Mouse (Mus musculus) liver, embryonic 14.5 days (tissue): ENCODE data around the gene Diablo. TPM values are rescaled to one million over a fixed set of nuclear protein-coding genes. Genes with fewer than 3 reads are reported as not detected.

Experiments
- ATAC-seq: fragments of 200-750 bp; cut with Nextera tagmentation; 2 replicates; pipeline ENCODE4 v1.8.0; 2017; ENCODE audit warnings: moderate number of reproducible peaks, mild to moderate bottlenecking, moderate library complexity; ENCODE audit not compliant: insufficient read depth
- DNase-seq, 3 experiments: peaks; one replicate each; pipeline ENCODE4 v3.0.0-alpha.2; 2012 to 2013; ENCODE audit warnings: low read depth in 3 of 3, low spot score in 3 of 3
- H3K27ac ChIP-seq: fragments of 300-500 bp; sonication (generic); 2 replicates; pipeline ENCODE4 v1.5.1; 2014; ENCODE audit warnings: moderate library complexity, mild to moderate bottlenecking, control low read depth, inconsistent platforms
- H3K27me3 ChIP-seq: fragments of 300-500 bp; sonication (generic); 2 replicates; pipeline ENCODE4 v1.6.1; 2014; ENCODE audit warnings: mild to moderate bottlenecking, low read length, moderate library complexity; ENCODE audit not compliant: control insufficient read depth, insufficient read depth
- H3K36me3 ChIP-seq: fragments of 300-500 bp; sonication (generic); replicated peaks from 2 replicates; pipeline ENCODE4 v1.6.1; 2014; ENCODE audit warnings: low read depth; ENCODE audit not compliant: control insufficient read depth, insufficient read depth
- H3K4me1 ChIP-seq, 2 experiments: fragments of 200-500 bp in 1 of 2; fragments of 300-500 bp in 1 of 2; sonication (generic) in 1 of 2; replicated peaks; 2 replicates each; pipeline ENCODE4 v1.6.1; 2012 to 2014; ENCODE audit warnings: antibody characterized with exemption in 1 of 2, inconsistent platforms in 1 of 2, low read length in 1 of 2; ENCODE audit not compliant: control insufficient read depth in 2 of 2, insufficient read depth in 2 of 2
- H3K4me2 ChIP-seq: fragments of 300-500 bp; sonication (generic); 2 replicates; pipeline ENCODE4 v1.6.1; 2014; ENCODE audit warnings: low read depth, mild to moderate bottlenecking, control low read depth, moderate library complexity
- H3K4me3 ChIP-seq, 2 experiments: fragments of 200-500 bp in 1 of 2; fragments of 300-500 bp in 1 of 2; sonication (generic) in 1 of 2; 2 replicates each; pipeline ENCODE4 v1.5.1; 2012 to 2014; ENCODE audit warnings: low read depth in 2 of 2, low read length in 2 of 2, mild to moderate bottlenecking in 2 of 2, control low read depth in 1 of 2, inconsistent platforms in 1 of 2, moderate library complexity in 1 of 2; ENCODE audit not compliant: insufficient read depth in 1 of 2
- H3K9ac ChIP-seq: fragments of 300-500 bp; sonication (generic); replicated peaks from 2 replicates; pipeline ENCODE4 v1.6.1; 2014; ENCODE audit warnings: mild to moderate bottlenecking, control low read depth, moderate library complexity
- H3K9me3 ChIP-seq: fragments of 300-500 bp; sonication (generic); 2 replicates; pipeline ENCODE4 v1.6.1; 2016; ENCODE audit warnings: low read length, mixed read lengths; ENCODE audit not compliant: control insufficient read depth
- CTCF ChIP-seq: IDR thresholded peaks from 2 replicates; pipeline ENCODE4 v1.5.1; 2016; ENCODE audit warnings: antibody characterized with exemption, low read depth, control low read depth
- EP300 ChIP-seq: IDR thresholded peaks from 2 replicates; pipeline ENCODE4 v1.6.1; 2016; ENCODE audit warnings: antibody characterized with exemption, low read depth
- WGBS: fragments of 180-500 bp; shearing (Covaris S2); extraction: QIAGEN DNeasy Blood & Tissue Kit; methylation state at CpG from one replicate; pipeline ENCODE4 v1.1.7; 2014; ENCODE audit not compliant: insufficient replicate concordance; 5-methylcytosine and 5-hydroxymethylcytosine counted together
- microRNA-seq: library from miRNA; unstranded; fragments of <30 nt; microRNA quantifications from one replicate; pipeline ENCODE4, GENCODE M21; 2016
- polyA plus RNA-seq, 2 experiments: library from polyadenylated mRNA; depleted of rRNA in 1 of 2; stranded (reverse) in 1 of 2; unstranded in 1 of 2; fragments of >200 nt; fragmentation: Nextera tagmentation in 1 of 2; extraction: Ambion mirVana in 1 of 2; gene quantifications; 2 replicates each; pipeline versions ENCODE4 v1.2.1 to v1.2.3; 2012 to 2014

Gene Diablo
- polyA plus RNA-seq, 2 experiments = 35.4 to 55.9 TPM

DNA sequence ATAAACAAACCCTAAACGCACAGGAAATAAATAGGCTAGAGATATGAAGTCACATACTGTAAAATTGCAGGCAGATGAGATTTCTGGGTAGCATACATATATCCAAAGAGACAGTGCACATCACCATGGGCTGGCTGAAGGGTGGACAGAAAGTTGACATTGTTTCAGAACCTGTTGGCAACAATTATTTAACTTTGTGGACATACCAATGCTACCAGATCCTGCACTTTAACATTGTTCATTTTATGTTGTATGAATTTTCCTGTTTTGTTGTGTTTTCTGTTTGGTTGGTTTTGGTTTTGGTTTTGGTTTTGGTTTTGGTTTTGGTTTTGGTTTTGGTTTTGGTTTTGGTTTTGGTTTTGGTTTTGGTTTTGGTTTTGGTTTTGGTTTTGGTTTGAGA is 59.3 kb downstream of the Diablo start:
- ATAC-seq (no peak), DNase-seq (no peak)
- Histone ChIP-seq H3K27me3 (no peaks in the 10 kb centered on the region), H3K4me1 (no peaks in the 10 kb centered on the region), H3K4me2 (no peak overlapping the region), H3K9me3 (no peaks in the 10 kb centered on the region), H3K9ac (no peak overlapping the region), H3K4me3 (no peak overlapping the region), H3K36me3 (no peaks in the 10 kb centered on the region), H3K27ac (no peak overlapping the region)
- TF ChIP-seq EP300 (no peak), CTCF (no peak)
- 53% methylated on average over 1 of the region's 1 CpGs for WGBS

DNA sequence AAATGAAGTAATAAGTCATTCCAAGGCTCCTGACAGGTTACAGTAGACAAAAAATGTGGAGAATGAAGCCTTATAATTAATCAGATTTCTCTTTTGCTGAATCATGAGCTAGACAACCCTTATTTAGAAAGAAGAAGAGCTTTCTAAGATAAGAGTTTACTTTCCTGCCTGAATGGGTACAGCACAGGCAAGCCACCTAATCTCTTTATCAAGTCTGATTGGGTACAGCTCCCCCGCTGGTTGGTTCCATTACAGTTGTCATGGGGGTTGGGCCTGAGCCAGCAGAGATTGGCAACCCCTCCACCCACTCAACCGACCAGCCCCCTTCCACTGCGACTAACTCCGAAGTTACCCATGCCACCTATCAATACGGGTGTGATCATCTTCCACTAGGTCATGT is 62.6 kb downstream of the Diablo start:
- Histone ChIP-seq H3K9ac (no peak overlapping the region), H3K4me2 (no peak overlapping the region), H3K9me3 (no peaks in the 10 kb centered on the region), H3K4me3 (no peak overlapping the region), H3K36me3 (no peaks in the 10 kb centered on the region), H3K4me1 (no peaks in the 10 kb centered on the region), H3K27ac (no peak overlapping the region), H3K27me3 (no peaks in the 10 kb centered on the region)
- no peak for TF ChIP-seq CTCF
- TF ChIP-seq EP300 = no peak
- no peak for DNase-seq
- no peak for ATAC-seq
- WGBS = 42% methylated on average over 5 of the region's 5 CpGs

Small RNA genes lying within 50 kb of the gene (microRNA-seq; reads per million reads assigned to microRNA genes)
- 5.9 reads per million, percentile 10 among the genes with 10 or more reads in this experiment for gene Mir7647

Other genes with a start within 250 kb of the Diablo start
- 5.0 and 5.6 TPM in 2 replicates for gene Bcl7a, start 180.3 kb downstream of the Diablo start, polyA plus RNA-seq (2012; rRNA removed)
- 4.6 and 4.9 TPM in 2 replicates for gene Bcl7a, start 180.3 kb downstream of the Diablo start, polyA plus RNA-seq (2014; fragmentation: Nextera tagmentation; extraction: Ambion mirVana)
- gene Mlxip, start 129.4 kb downstream of the Diablo start, polyA plus RNA-seq (2012; rRNA removed) = 3.0 and 3.7 TPM in 2 replicates
- 2.5 and 3.5 TPM in 2 replicates for gene Mlxip, start 129.4 kb downstream of the Diablo start, polyA plus RNA-seq (2014; fragmentation: Nextera tagmentation; extraction: Ambion mirVana)
- 0.02 TPM in 1 of 2 replicates, not detected in the other for gene Lrrc43, start 34.9 kb downstream of the Diablo start, polyA plus RNA-seq (2012; rRNA removed)
- gene Lrrc43, start 34.9 kb downstream of the Diablo start, polyA plus RNA-seq (2014; fragmentation: Nextera tagmentation; extraction: Ambion mirVana) = not detected in 2 replicates
- gene Il31, start 34.7 kb downstream of the Diablo start, polyA plus RNA-seq (2012; rRNA removed) = not detected in 2 replicates
- gene Il31, start 34.7 kb downstream of the Diablo start, polyA plus RNA-seq (2014; fragmentation: Nextera tagmentation; extraction: Ambion mirVana) = not detected in 2 replicates
- not detected in 2 replicates for gene B3gnt4, start 13.7 kb downstream of the Diablo start, polyA plus RNA-seq (2012; rRNA removed)
- gene B3gnt4, start 13.7 kb downstream of the Diablo start, polyA plus RNA-seq (2014; fragmentation: Nextera tagmentation; extraction: Ambion mirVana) = 0.10 TPM in 1 of 2 replicates, not detected in the other
- 0.28 and 0.44 TPM in 2 replicates for gene Gm49027, start 1.3 kb upstream of the Diablo start, polyA plus RNA-seq (2012; rRNA removed)
- gene Gm49027, start 1.3 kb upstream of the Diablo start, polyA plus RNA-seq (2014; fragmentation: Nextera tagmentation; extraction: Ambion mirVana) = 0.10 and 0.22 TPM in 2 replicates
- gene Vps33a, start 48.9 kb upstream of the Diablo start, polyA plus RNA-seq (2012; rRNA removed) = 7.3 and 10.1 TPM in 2 replicates
- gene Vps33a, start 48.9 kb upstream of the Diablo start, polyA plus RNA-seq (2014; fragmentation: Nextera tagmentation; extraction: Ambion mirVana) = 15.5 and 20.6 TPM in 2 replicates
- 3.9 and 6.1 TPM in 2 replicates for gene Clip1, start 160.4 kb upstream of the Diablo start, polyA plus RNA-seq (2012; rRNA removed)
- 6.6 and 9.1 TPM in 2 replicates for gene Clip1, start 160.4 kb upstream of the Diablo start, polyA plus RNA-seq (2014; fragmentation: Nextera tagmentation; extraction: Ambion mirVana)
- gene Zcchc8, start 196.9 kb upstream of the Diablo start, polyA plus RNA-seq (2012; rRNA removed) = 22.7 and 24.2 TPM in 2 replicates
- gene Zcchc8, start 196.9 kb upstream of the Diablo start, polyA plus RNA-seq (2014; fragmentation: Nextera tagmentation; extraction: Ambion mirVana) = 30.0 and 33.5 TPM in 2 replicates
- gene Rsrc2, start 225.2 kb upstream of the Diablo start, polyA plus RNA-seq (2012; rRNA removed) = 14.9 and 34.7 TPM in 2 replicates
- 36.7 and 38.9 TPM in 2 replicates for gene Rsrc2, start 225.2 kb upstream of the Diablo start, polyA plus RNA-seq (2014; fragmentation: Nextera tagmentation; extraction: Ambion mirVana)
- 14.5 and 21.0 TPM in 2 replicates for gene Kntc1, start 225.5 kb upstream of the Diablo start, polyA plus RNA-seq (2012; rRNA removed)
- 22.2 and 27.9 TPM in 2 replicates for gene Kntc1, start 225.5 kb upstream of the Diablo start, polyA plus RNA-seq (2014; fragmentation: Nextera tagmentation; extraction: Ambion mirVana)